Mouse (Mus musculus): ENCODE results near the gene Col8a1. TPM values are rescaled to one million over a fixed set of nuclear protein-coding genes. Genes with fewer than 3 reads are reported as not detected.

Gene Col8a1
- total RNA-seq (2015; ENCODE audit: low replicate concordance) (not detected in 2 replicates), total RNA-seq (2017; ENCODE audit: low replicate concordance) (0.13 TPM in 1 of 2 replicates, not detected in the other)

- no peak for ATAC-seq (replicated peaks; ENCODE audit: low FRiP score, poor library complexity, severe bottlenecking)
Observed at GRCm38 (mm10) chr16:57754526-57755125, at the start of gene Col8a1. TSS of gene Col8a1 (minus strand) at chr16:57754737.

- no peak for ATAC-seq (replicated peaks; ENCODE audit: low FRiP score, poor library complexity, severe bottlenecking)
Observed at GRCm38 (mm10) chr16:57801886-57802285, 47.3 kb upstream of the Col8a1 start.

- no peak for ATAC-seq (replicated peaks; ENCODE audit: low FRiP score, poor library complexity, severe bottlenecking)
Observed at GRCm38 (mm10) chr16:57796321-57796720, 41.8 kb upstream of the Col8a1 start.

GRCm38 (mm10) chr16:57779011-57779410 lies 24.5 kb upstream of the Col8a1 start:
- no peak for ATAC-seq (replicated peaks; ENCODE audit: low FRiP score, poor library complexity, severe bottlenecking)

- ATAC-seq (replicated peaks; ENCODE audit: low FRiP score, poor library complexity, severe bottlenecking): no peak
Observed at GRCm38 (mm10) chr16:57765615-57766014, 11.1 kb upstream of the Col8a1 start.

GRCm38 (mm10) chr16:57759862-57760261 lies 5.3 kb upstream of the Col8a1 start:
- ATAC-seq (replicated peaks; ENCODE audit: low FRiP score, poor library complexity, severe bottlenecking): no peak

GRCm38 (mm10) chr16:57755708-57756107 lies 1.2 kb upstream of the Col8a1 start:
- no peak for ATAC-seq (replicated peaks; ENCODE audit: low FRiP score, poor library complexity, severe bottlenecking)

GRCm38 (mm10) chr16:57755241-57755640 lies 704 bp upstream of the Col8a1 start:
- no peak for ATAC-seq (replicated peaks; ENCODE audit: low FRiP score, poor library complexity, severe bottlenecking)

- no peak for ATAC-seq (replicated peaks; ENCODE audit: low FRiP score, poor library complexity, severe bottlenecking)
Observed at GRCm38 (mm10) chr16:57753539-57754280, 827 bp downstream of the Col8a1 start.

- no peak for ATAC-seq (replicated peaks; ENCODE audit: low FRiP score, poor library complexity, severe bottlenecking)
Observed at GRCm38 (mm10) chr16:57750549-57750948, 4.0 kb downstream of the Col8a1 start.

GRCm38 (mm10) chr16:57748093-57748492 lies 6.4 kb downstream of the Col8a1 start:
- no peak for ATAC-seq (replicated peaks; ENCODE audit: low FRiP score, poor library complexity, severe bottlenecking)

GRCm38 (mm10) chr16:57747357-57748056 lies 7.0 kb downstream of the Col8a1 start:
- ATAC-seq (replicated peaks; ENCODE audit: low FRiP score, poor library complexity, severe bottlenecking): no peak

- no peak for ATAC-seq (replicated peaks; ENCODE audit: low FRiP score, poor library complexity, severe bottlenecking)
Observed at GRCm38 (mm10) chr16:57740169-57740568, 14.4 kb downstream of the Col8a1 start.

- ATAC-seq (replicated peaks; ENCODE audit: low FRiP score, poor library complexity, severe bottlenecking): no peak
Observed at GRCm38 (mm10) chr16:57734942-57735341, 19.6 kb downstream of the Col8a1 start.

- no peak for ATAC-seq (replicated peaks; ENCODE audit: low FRiP score, poor library complexity, severe bottlenecking)
Observed at GRCm38 (mm10) chr16:57733545-57733944, 21.0 kb downstream of the Col8a1 start.

GRCm38 (mm10) chr16:57733139-57733538 lies 21.4 kb downstream of the Col8a1 start:
- ATAC-seq (replicated peaks; ENCODE audit: low FRiP score, poor library complexity, severe bottlenecking): no peak

GRCm38 (mm10) chr16:57724978-57725377 lies 29.6 kb downstream of the Col8a1 start:
- ATAC-seq (replicated peaks; ENCODE audit: low FRiP score, poor library complexity, severe bottlenecking): no peak

- ATAC-seq (replicated peaks; ENCODE audit: low FRiP score, poor library complexity, severe bottlenecking): no peak
Observed at GRCm38 (mm10) chr16:57718982-57719381, 35.6 kb downstream of the Col8a1 start.

GRCm38 (mm10) chr16:57698733-57699132 lies 55.8 kb downstream of the Col8a1 start:
- ATAC-seq (replicated peaks; ENCODE audit: low FRiP score, poor library complexity, severe bottlenecking): no peak

GRCm38 (mm10) chr16:57694694-57695093 lies 59.8 kb downstream of the Col8a1 start:
- no peak for ATAC-seq (replicated peaks; ENCODE audit: low FRiP score, poor library complexity, severe bottlenecking)

All from erythroid progenitor cell, adult 5-6 weeks (primary cell).